Mouse (Mus musculus) erythroblast, embryonic 14.5 days (primary cell): ENCODE results near the gene Xiap.

Experiments
- GATA1 ChIP-seq: IDR thresholded peaks from 2 replicates; pipeline ENCODE4 v1.6.1; 2012; ENCODE audit warnings: low read length, inconsistent platforms, mixed read lengths
- TAL1 ChIP-seq: IDR thresholded peaks from 3 replicates; pipeline ENCODE4 v1.6.1; 2012; ENCODE audit warnings: low read length, inconsistent platforms, mixed read lengths

GRCm38 (mm10) chrX:42151024-42151754 lies 91.7 kb downstream of the Xiap start:
- TF ChIP-seq GATA1 = no peak
- no peak for TF ChIP-seq TAL1
